Mouse (Mus musculus) testis, adult 2 months (tissue): ENCODE measurements around the gene Tenm3.

Experiments
- CTCF ChIP-seq: fragments of 200-500 bp; IDR thresholded peaks from 2 replicates; pipeline ENCODE4 v1.5.1; 2012; ENCODE audit warnings: low read depth, mild to moderate bottlenecking, inconsistent platforms, low read length, moderate library complexity; ENCODE audit not compliant: control insufficient read depth, insufficient read depth, insufficient replicate concordance
- POLR2A ChIP-seq: fragments of 200-500 bp; IDR thresholded peaks from 2 replicates; pipeline ENCODE4 v1.6.1; 2012; ENCODE audit warnings: low read depth, mild to moderate bottlenecking, inconsistent platforms, low read length, moderate library complexity; ENCODE audit not compliant: control insufficient read depth

DNA sequence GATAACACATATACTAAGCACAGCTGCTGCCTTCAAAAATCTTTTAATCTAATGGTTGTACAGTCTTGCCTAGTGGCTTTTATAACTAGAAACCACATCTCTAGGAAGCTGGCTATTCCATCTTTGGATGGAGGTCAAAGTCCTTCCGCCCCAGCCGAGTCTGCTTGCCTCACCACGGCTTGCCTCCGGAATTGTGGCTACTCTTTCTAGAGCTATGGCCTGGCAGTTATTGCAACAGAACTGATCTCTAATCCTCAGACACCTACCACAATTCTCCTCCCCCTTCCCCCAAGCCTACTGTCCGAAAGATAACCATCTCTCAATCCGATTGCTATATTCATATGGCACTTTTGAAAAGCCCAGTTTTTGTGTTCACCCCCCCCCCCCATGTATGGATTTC is 101.0 kb downstream of the Tenm3 start:
- no peak for TF ChIP-seq POLR2A
- no peak for TF ChIP-seq CTCF
